Mouse (Mus musculus) ovary, postnatal 14 days (tissue): ENCODE measurements around the gene Asprv1.
A peak's percentile ranks its signal among the peaks of the same experiment; 100 is the strongest.

ENCODE experiments used
- DNase-seq: peaks from one replicate; pipeline ENCODE4 v3.0.0; 2022; ENCODE audit warnings: low spot score

Asprv1 gene

DNA sequence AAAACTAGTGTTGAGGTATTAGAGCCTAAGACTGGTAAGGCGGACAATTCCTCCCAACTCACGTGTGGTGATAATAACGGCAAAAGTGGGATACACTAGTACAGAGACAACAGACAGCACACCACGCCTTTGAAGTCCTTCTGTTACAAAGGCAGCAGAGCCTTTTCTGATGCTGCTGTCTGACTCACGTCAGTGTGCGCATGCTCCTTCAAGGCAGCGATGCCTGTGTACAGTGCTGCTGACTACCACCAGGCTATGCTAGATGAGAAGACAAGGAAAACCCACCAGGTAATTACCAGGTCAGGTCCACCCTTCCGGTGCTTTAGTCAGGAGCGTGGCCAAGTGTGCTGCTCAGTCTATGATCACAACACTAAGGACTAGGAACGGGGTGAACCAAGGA is 39.1 kb downstream of the Asprv1 start:
- DNase-seq: no peak

DNA sequence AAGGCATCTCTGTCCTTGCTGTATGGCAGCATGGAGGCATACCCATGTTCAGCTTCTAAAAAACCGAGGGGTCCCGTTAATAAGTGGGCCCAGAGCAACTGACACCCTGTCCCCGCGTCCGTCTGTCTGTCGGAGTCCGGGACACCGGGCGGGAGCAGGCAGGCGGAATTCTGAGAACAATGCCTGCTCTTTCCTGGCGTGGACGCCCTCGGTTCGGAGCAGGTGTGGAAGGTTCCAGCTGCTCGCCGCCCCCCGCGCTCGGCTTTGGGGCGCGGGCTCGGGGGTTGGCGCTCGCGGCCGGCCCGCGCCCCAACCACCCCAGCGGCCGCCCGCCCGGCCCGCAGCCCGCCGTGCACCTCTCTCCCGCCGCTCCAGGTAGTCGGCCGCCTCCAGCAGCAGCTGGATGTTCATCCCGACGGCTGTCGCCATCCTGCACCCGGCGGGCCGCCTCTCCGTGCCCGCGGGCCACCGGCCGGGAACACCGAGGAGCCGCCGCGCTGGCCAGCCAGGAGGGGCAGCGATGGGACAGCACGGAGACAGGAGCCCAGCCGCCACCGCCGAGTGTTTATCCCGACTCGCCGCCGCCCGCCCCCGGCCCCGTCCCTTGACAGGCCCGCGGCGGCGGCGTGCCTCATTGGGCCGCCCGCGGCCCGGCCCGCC is 40.7 kb downstream of the Asprv1 start, which contains the start of gene Mxd1:
Gene Mxd1 (minus strand): TSS at position 582 of the 660 bp plus-strand sequence.
- DNase-seq: peak; percentile 20

DNA sequence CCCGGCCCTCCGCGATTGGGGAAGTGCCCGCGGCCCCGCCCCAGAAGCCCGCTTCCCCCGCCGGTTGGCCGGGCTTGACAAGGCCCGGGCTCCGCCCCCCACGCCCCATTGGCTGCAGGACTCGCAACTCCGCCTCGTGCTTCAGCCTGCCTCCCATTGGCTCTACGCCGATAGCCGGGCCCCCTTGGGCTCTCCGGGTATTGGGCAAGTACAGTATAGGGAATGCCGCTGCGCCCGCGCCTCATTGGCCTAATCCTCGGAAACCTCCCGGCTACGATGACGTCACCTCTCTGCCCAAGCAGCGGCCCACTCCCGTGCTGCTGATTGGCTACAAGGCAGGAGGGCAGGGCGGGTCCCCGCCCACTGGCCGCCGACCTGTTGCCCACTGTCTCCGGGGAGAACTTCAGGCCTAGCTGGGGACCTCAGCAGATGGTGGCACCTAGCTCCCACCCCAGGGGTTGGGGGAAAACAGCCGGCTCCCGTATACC is 41.3 kb downstream of the Asprv1 start:
- DNase-seq: peak; percentile 99

DNA sequence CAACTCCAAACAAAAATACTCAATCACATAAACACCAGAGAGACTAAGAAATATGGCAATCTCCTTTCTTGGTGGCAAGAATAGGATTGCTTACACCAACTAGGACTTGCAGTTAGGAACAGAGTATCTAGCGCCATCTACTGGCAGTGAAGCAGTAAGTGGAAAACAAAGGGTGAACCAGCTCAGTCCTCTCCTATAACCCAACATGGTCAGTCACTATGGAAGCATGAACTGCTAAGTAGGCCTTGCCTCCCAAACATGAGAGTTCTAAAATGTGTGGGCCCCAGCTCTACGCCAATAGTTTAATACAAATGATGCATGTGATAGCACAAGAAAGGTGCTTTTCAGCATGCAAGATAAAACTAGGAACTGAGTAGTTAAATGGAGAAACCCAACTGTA is 42.9 kb downstream of the Asprv1 start:
- peak; percentile 53 for DNase-seq

DNA sequence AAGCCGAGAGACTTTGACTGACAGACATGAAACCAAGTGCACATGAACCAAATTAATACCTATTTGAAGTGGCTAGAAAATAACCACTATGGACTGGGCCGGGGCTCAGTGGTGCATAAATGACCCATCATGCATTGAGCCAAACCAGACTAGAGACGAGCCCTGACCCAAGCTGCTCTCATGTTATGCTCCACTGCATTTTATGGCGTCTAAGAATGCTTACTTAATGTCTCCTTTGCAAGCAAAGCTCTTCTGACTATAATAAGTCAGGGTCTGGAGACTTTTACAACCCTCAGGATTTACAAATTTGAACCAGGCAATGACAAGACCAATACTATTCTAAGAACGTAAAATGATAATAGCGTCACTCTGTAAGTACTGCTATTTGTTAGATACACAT is 50.4 kb downstream of the Asprv1 start:
- DNase-seq: no peak
